Mouse (Mus musculus) lung, postnatal 0 days (tissue): Measurements from ENCODE around the gene Fgf14. TPM values are rescaled to one million over a fixed set of nuclear protein-coding genes. Genes with fewer than 3 reads are reported as not detected.

Experiments used
- ATAC-seq: fragments of 200-750 bp; cut with Nextera tagmentation; 2 replicates; pipeline ENCODE4 v1.8.0; 2017; ENCODE audit warnings: moderate library complexity
- DNase-seq: peaks from one replicate; pipeline ENCODE4 v3.0.0-alpha.2; 2016; ENCODE audit warnings: low spot score
- H3K27ac ChIP-seq: fragments of 300-500 bp; sonication (generic); 2 replicates; pipeline ENCODE4 v1.5.1; 2014; ENCODE audit warnings: antibody characterized with exemption, mild to moderate bottlenecking, low read length, mixed read lengths
- H3K27me3 ChIP-seq: fragments of 300-500 bp; sonication (generic); replicated peaks from 2 replicates; pipeline ENCODE4 v1.6.1; 2014; ENCODE audit warnings: low read length, mixed read lengths; ENCODE audit not compliant: insufficient read depth
- H3K36me3 ChIP-seq: fragments of 300-500 bp; sonication (generic); 2 replicates; pipeline ENCODE4 v1.6.1; 2014; ENCODE audit warnings: low read length, mixed read lengths; ENCODE audit not compliant: insufficient read depth
- H3K4me1 ChIP-seq: fragments of 300-500 bp; sonication (generic); 2 replicates; pipeline ENCODE4 v1.6.1; 2014; ENCODE audit warnings: antibody characterized with exemption, low read depth, low read length, mixed read lengths; ENCODE audit not compliant: insufficient read depth
- H3K4me2 ChIP-seq: fragments of 300-500 bp; sonication (generic); replicated peaks from 2 replicates; pipeline ENCODE4 v1.6.1; 2014; ENCODE audit warnings: low read depth, mild to moderate bottlenecking, low read length, moderate library complexity, mixed read lengths
- H3K4me3 ChIP-seq: fragments of 300-500 bp; sonication (generic); 2 replicates; pipeline ENCODE4 v1.5.1; 2014; ENCODE audit warnings: low read depth, low read length
- H3K9ac ChIP-seq: fragments of 300-500 bp; sonication (generic); replicated peaks from 2 replicates; pipeline ENCODE4 v1.6.1; 2014; ENCODE audit warnings: low read depth, mild to moderate bottlenecking
- H3K9me3 ChIP-seq: fragments of 300-500 bp; sonication (generic); 2 replicates; pipeline ENCODE4 v1.6.1; 2016; ENCODE audit warnings: low read length, mixed read lengths
- CTCF ChIP-seq: IDR thresholded peaks from 2 replicates; pipeline ENCODE4 v1.5.1; 2016; ENCODE audit warnings: antibody characterized with exemption, mild to moderate bottlenecking
- EP300 ChIP-seq: IDR thresholded peaks from 2 replicates; pipeline ENCODE4 v1.6.1; 2016; ENCODE audit warnings: antibody characterized with exemption, mild to moderate bottlenecking, control low read depth
- WGBS: fragments of 180-500 bp; shearing (Covaris S2); extraction: QIAGEN DNeasy Blood & Tissue Kit; methylation state at CpG from one replicate; pipeline ENCODE4 v1.1.7; 2014; 5-methylcytosine and 5-hydroxymethylcytosine counted together
- polyA plus RNA-seq: library from polyadenylated mRNA; unstranded; fragments of >200 nt; fragmentation: Nextera tagmentation; extraction: Ambion mirVana; gene quantifications from 2 replicates; pipeline ENCODE4 v1.2.1, GENCODE M21; 2015

The Fgf14 gene
- polyA plus RNA-seq, 1 experiment from 2014 or later: 0.06 TPM

DNA sequence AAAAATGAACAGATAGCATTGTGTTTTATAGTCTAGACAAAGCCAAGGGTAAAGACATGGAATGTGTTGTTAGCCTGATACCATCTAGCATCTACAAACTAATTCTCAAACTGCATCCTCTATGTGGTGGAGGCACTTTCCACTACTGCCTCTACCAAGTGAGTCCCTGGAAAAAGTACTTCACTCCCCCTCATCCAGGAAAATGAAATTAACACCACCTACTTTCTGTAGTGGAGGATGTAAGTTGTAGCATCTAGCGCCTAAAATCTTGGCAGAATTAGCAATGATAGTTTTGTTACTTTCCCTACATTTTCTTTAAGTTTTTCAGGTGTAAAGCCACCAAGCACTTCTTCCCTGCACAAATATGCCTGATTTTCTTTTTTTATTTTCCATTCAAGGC lies 496.7 kb downstream of the Fgf14 start:
- ATAC-seq (no peak), DNase-seq (no peak)
- Histone ChIP-seq H3K27ac (no peak overlapping the region), H3K4me1 (no peaks in the 10 kb centered on the region), H3K4me3 (no peak overlapping the region), H3K4me2 (no peak overlapping the region), H3K27me3 (no peaks in the 10 kb centered on the region), H3K9ac (no peak overlapping the region), H3K9me3 (no peaks in the 10 kb centered on the region), H3K36me3 (no peaks in the 10 kb centered on the region)
- TF ChIP-seq CTCF (no peak), EP300 (no peak)
- WGBS: 55% methylated on average over 1 of the region's 1 CpGs

DNA sequence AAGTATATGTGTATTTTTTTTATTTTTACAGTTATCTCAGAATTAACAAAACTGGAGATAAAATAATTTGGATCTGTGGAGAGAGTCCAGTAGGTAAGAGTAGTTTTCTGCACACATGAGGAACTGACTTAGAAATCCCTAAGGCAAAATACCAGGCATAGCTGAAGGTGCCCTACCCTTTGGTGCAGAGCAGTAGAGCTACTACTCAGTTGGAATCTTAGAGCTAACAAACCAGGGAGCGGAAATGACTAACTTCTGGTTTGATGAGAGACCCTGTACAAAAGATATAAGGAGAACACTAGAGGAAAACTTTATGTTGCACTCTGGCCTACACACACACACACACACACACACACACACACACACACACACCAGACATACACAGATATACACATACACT lies 502.8 kb downstream of the Fgf14 start:
- DNase-seq: no peak

DNA sequence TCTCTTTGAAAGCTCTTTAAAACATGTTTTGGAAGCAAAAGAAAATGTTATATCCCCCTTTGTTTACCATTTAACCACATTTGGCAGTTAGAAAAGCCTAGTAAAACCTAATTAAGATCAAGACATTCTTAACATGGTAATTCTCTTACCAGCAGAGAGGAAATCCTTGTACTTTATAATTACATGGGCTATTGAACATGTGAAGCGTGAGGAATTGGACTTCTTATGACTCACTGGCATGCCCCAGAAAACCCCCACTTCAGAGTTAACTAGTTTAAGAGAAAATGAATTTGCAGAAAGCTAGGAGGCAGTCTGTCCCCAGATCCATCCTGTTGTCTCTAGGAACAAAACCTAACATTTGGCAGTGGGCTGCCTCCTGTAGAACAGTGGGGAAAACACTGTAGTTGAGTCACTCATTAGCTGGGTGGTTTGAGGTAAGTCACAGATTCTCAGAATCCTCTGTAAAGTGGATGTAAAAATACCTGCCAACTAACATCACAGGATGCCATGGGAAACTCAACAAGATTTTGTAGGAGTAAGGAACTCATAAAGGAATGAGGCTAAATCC lies 513.2 kb downstream of the Fgf14 start:
- Histone ChIP-seq H3K4me3 (no peak overlapping the region), H3K27me3 (no peaks in the 10 kb centered on the region), H3K9me3 (no peaks in the 10 kb centered on the region), H3K36me3 (no peaks in the 10 kb centered on the region), H3K4me1 (no peaks in the 10 kb centered on the region), H3K9ac (no peak overlapping the region), H3K4me2 (no peak overlapping the region), H3K27ac (no peak overlapping the region)
- no peak for TF ChIP-seq EP300
- no peak for TF ChIP-seq CTCF
- 65% methylated on average over 1 of the region's 1 CpGs for WGBS
- DNase-seq (no peak), ATAC-seq (no peak)

More for the DNA sequence above, 502.8 kb downstream of the Fgf14 start:
- H3K9me3 ChIP-seq: no peaks in the 10 kb centered on the region
- ATAC-seq: no peak
- no peaks in the 10 kb centered on the region for H3K27me3 ChIP-seq
- no peaks in the 10 kb centered on the region for H3K4me1 ChIP-seq
- no peaks in the 10 kb centered on the region for H3K36me3 ChIP-seq
- no peak overlapping the region for H3K4me3 ChIP-seq
- 87% methylated on average over 1 of the region's 1 CpGs for WGBS
- H3K27ac ChIP-seq: no peak overlapping the region
- H3K9ac ChIP-seq: no peak overlapping the region
- TF ChIP-seq CTCF: no peak
- no peak for TF ChIP-seq EP300
- no peak overlapping the region for H3K4me2 ChIP-seq

DNA sequence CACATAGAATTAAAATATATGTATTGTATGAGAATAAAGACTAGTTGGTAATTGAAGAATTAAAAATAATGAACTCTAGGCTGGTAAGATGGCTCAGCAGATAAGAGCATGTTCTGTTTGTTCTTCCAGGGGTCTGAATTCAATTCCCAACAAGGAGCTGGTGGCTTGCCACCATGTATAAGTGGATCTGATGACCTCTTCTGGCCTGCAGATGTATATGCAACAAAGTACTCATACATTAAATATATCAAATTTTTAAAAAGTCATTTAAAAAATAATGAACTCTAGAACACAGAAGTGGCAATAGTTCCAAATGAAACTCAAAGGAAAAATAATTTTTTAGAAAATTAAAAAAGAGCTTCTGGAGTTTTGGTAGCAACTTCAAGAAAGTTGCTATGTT lies 529.5 kb downstream of the Fgf14 start:
- Histone ChIP-seq H3K9ac (no peak overlapping the region), H3K27me3 (no peaks in the 10 kb centered on the region), H3K36me3 (no peaks in the 10 kb centered on the region), H3K27ac (no peak overlapping the region), H3K4me1 (no peaks in the 10 kb centered on the region), H3K4me2 (no peak overlapping the region), H3K4me3 (no peak overlapping the region), H3K9me3 (no peaks in the 10 kb centered on the region)
- no peak for DNase-seq
- no peak for TF ChIP-seq CTCF
- TF ChIP-seq EP300: no peak
- ATAC-seq: no peak

DNA sequence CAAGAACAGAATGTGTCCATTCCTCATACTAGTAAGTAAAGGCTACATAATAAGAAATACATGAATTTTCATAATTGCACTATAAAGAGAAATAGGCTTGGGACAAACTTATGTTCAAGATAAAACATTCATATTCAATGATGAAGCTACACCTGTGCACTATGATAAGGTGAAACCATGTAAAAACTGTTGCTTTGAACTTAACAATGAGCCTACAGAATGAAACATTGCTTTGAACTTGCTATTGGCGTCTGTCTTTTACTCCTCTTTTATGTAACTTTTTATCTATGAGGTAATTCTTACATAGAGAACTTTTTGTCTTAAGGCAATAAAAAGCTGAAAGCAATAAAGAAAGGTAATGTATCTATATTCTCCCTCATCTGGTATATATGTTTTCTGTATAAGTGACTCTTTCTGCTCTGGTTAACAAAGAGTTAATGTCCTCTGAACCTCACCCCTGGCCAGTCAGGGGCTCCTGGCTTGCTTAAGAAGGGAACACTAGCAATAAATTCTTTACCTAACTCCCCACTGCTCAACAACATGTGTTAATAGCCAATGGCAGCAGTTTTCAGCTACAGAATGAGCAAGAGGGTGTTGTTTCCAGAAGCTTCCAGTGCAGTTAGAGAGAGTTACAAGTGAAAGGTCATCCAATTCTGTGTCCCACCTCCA lies 569.6 kb downstream of the Fgf14 start:
- no peaks in the 10 kb centered on the region for H3K36me3 ChIP-seq
- TF ChIP-seq EP300: no peak
- TF ChIP-seq CTCF: no peak
- no peaks in the 10 kb centered on the region for H3K4me1 ChIP-seq
- no peak overlapping the region for H3K9ac ChIP-seq
- H3K9me3 ChIP-seq: no peaks in the 10 kb centered on the region
- no peak overlapping the region for H3K4me2 ChIP-seq
- no peak for DNase-seq
- H3K4me3 ChIP-seq: no peak overlapping the region
- no peaks in the 10 kb centered on the region for H3K27me3 ChIP-seq
- ATAC-seq: no peak
- no peak overlapping the region for H3K27ac ChIP-seq
- 63% methylated on average over 1 of the region's 1 CpGs for WGBS

DNA sequence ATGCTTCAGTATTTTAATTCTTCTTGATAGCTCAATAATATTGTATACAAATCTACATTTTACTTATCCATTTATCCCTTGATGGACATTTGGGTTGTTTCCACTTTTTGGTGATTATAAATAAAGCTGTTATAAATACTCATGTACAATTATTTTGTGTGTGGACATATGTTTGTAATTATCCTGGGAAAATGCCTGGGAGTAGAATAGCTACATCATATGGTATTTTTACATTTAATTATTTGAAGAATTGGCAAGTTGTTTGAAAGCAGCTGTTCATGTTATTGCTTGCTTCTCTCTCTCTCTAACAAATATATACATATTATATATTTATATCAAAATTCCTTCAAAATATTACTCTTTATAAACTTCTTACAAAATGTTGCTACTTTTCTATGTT lies 593.8 kb downstream of the Fgf14 start:
- no peak overlapping the region for H3K4me2 ChIP-seq
- TF ChIP-seq CTCF: no peak
- TF ChIP-seq EP300: no peak
- DNase-seq: no peak
- no peak overlapping the region for H3K9ac ChIP-seq
- no peaks in the 10 kb centered on the region for H3K36me3 ChIP-seq
- H3K27me3 ChIP-seq: no peaks in the 10 kb centered on the region
- H3K9me3 ChIP-seq: no peaks in the 10 kb centered on the region
- no peak overlapping the region for H3K27ac ChIP-seq
- no peaks in the 10 kb centered on the region for H3K4me1 ChIP-seq
- no peak overlapping the region for H3K4me3 ChIP-seq
- ATAC-seq: no peak
